Mouse (Mus musculus): ENCODE data around the gene Ngef.

- TF ChIP-seq CTCF (conservative IDR thresholded peaks at IDR 0.05; ENCODE audit: low read length) (no peak), POU5F1 (IDR thresholded peaks at IDR 0.05; ENCODE audit: borderline replicate concordance, low read length) (no peak), NANOG (IDR thresholded peaks at IDR 0.05; ENCODE audit: borderline replicate concordance, low read length) (no peak)
Observed at GRCm38 (mm10) chr1:87493542-87493941, 80.1 kb downstream of the Ngef start.

Measured in E14TG2a.4 (cell line).